Mouse (Mus musculus) thymus, adult 2 months (tissue): ENCODE measurements around the gene Usp2.

ENCODE experiments used
- CTCF ChIP-seq: fragments of 200-500 bp; IDR thresholded peaks from 2 replicates; pipeline ENCODE4 v1.5.1; 2012; ENCODE audit warnings: mild to moderate bottlenecking, control low read depth, low read length, moderate library complexity, borderline replicate concordance; ENCODE audit not compliant: control insufficient read depth, poor library complexity, insufficient read depth; ENCODE audit errors: extremely low read depth
- POLR2A ChIP-seq: fragments of 200-500 bp; IDR thresholded peaks from 2 replicates; pipeline ENCODE4 v1.6.1; 2012; ENCODE audit warnings: mild to moderate bottlenecking, low read length, control low read depth, moderate library complexity; ENCODE audit not compliant: control insufficient read depth, poor library complexity, insufficient read depth; ENCODE audit errors: extremely low read depth

DNA sequence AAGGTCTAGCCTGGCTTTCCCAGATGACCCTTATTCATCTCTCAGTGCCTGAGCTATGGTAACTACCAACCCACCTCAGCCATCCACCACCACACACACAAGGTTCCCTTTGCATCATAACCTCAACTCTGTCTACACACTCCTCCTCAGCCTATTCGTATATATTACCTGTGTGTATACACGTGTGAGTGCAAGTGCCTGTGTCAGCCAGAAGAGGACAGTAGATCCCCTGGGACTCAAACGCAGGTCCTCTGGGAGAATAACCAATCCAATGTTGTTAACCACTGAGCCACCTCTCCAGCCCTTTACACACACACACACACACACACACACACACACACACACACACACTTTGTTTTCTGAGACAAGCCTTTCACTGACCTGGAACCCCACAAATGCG is 36.2 kb upstream of the Usp2 start:
- TF ChIP-seq POLR2A (no peak), CTCF (no peak)
